Mouse (Mus musculus) lung, postnatal 0 days (tissue): ENCODE measurements around the gene Sh2d6.

Source experiments
- CTCF ChIP-seq: IDR thresholded peaks from 2 replicates; pipeline ENCODE4 v1.5.1; 2016; ENCODE audit warnings: antibody characterized with exemption, mild to moderate bottlenecking
- EP300 ChIP-seq: IDR thresholded peaks from 2 replicates; pipeline ENCODE4 v1.6.1; 2016; ENCODE audit warnings: antibody characterized with exemption, mild to moderate bottlenecking, control low read depth

DNA sequence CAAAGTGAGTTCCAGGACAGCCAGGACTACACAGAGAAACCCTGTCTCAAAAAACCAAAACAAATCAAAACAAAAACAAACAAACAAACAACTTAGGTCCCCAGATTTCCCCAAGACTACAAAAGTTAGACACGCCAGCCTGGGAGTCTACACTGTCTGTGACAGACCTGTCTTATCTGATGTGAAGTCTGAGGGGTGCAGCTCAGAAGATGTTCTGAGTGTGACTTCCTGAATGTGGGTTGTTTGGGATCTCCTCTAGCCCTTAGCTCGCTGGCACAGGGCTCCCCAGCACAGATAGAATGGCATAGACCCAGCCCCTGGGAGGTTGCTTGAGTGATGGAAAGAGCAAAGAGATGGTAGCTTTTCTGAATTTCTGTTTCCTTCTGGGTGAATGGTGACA lies 2.7 kb upstream of the Sh2d6 start:
- no peak for TF ChIP-seq CTCF
- TF ChIP-seq EP300, result no peak
